Mouse (Mus musculus): ENCODE measurements around the gene Ciao2a.

Gene Ciao2a

GRCm38 (mm10) chr9:66119498-66119897, 6.9 kb upstream of the Ciao2a start:
- in situ Hi-C loops (cut with MboI; ENCODE audit: low sequenced_read_pairs), result no loop called here

GRCm38 (mm10) chr9:66120106-66120505, 6.3 kb upstream of the Ciao2a start:
- in situ Hi-C loops (cut with MboI; ENCODE audit: low sequenced_read_pairs), result no loop called here

- in situ Hi-C loops (cut with MboI; ENCODE audit: low sequenced_read_pairs), result no loop called here
Measured at GRCm38 (mm10) chr9:66120945-66121344, 5.5 kb upstream of the Ciao2a start.

- in situ Hi-C loops (cut with MboI; ENCODE audit: low sequenced_read_pairs), result no loop called here
Measured at GRCm38 (mm10) chr9:66121421-66121820, 5.0 kb upstream of the Ciao2a start.

GRCm38 (mm10) chr9:66123648-66124047, 2.8 kb upstream of the Ciao2a start:
- in situ Hi-C loops (cut with MboI; ENCODE audit: low sequenced_read_pairs), result no loop called here

- in situ Hi-C loops (cut with MboI; ENCODE audit: low sequenced_read_pairs), result no loop called here
Measured at GRCm38 (mm10) chr9:66124111-66124531, 2.3 kb upstream of the Ciao2a start.

- in situ Hi-C loops (cut with MboI; ENCODE audit: low sequenced_read_pairs), result loop anchor here (25.0 kb wide), 2 partner anchors 337 to 662 kb away; partner anchors contain the start of genes Aph1b and Gm10647
Measured at GRCm38 (mm10) chr9:66124681-66125542, 1.5 kb upstream of the Ciao2a start.

- in situ Hi-C loops (cut with MboI; ENCODE audit: low sequenced_read_pairs), result loop anchor here (25.0 kb wide), 2 partner anchors 337 to 662 kb away; partner anchors contain the start of genes Aph1b and Gm10647
Measured at GRCm38 (mm10) chr9:66125543-66126455, 612 bp upstream of the Ciao2a start.

GRCm38 (mm10) chr9:66127193-66127546, 759 bp downstream of the Ciao2a start:
- in situ Hi-C loops (cut with MboI; ENCODE audit: low sequenced_read_pairs), result loop anchor here (25.0 kb wide), 2 partner anchors 335 to 660 kb away; partner anchors contain the start of genes Aph1b and Gm10647

GRCm38 (mm10) chr9:66127884-66128283, 1.5 kb downstream of the Ciao2a start:
- in situ Hi-C loops (cut with MboI; ENCODE audit: low sequenced_read_pairs), result loop anchor here (25.0 kb wide), 2 partner anchors 334 to 659 kb away; partner anchors contain the start of genes Aph1b and Gm10647

- in situ Hi-C loops (cut with MboI; ENCODE audit: low sequenced_read_pairs), result loop anchor here (25.0 kb wide), 2 partner anchors 331 to 656 kb away; partner anchors contain the start of genes Aph1b and Gm10647
Measured at GRCm38 (mm10) chr9:66131466-66131865, 5.1 kb downstream of the Ciao2a start.

GRCm38 (mm10) chr9:66135967-66136366, 9.6 kb downstream of the Ciao2a start:
- in situ Hi-C loops (cut with MboI; ENCODE audit: low sequenced_read_pairs), result loop anchor here (25.0 kb wide), 2 partner anchors 326 to 651 kb away; partner anchors contain the start of genes Aph1b and Gm10647

GRCm38 (mm10) chr9:66138193-66138592, 11.8 kb downstream of the Ciao2a start:
- in situ Hi-C loops (cut with MboI; ENCODE audit: low sequenced_read_pairs), result loop anchor here (25.0 kb wide), 2 partner anchors 324 to 649 kb away; partner anchors contain the start of genes Aph1b and Gm10647

GRCm38 (mm10) chr9:66142265-66142664, 15.9 kb downstream of the Ciao2a start:
- in situ Hi-C loops (cut with MboI; ENCODE audit: low sequenced_read_pairs), result loop anchor here (25.0 kb wide), 2 partner anchors 320 to 645 kb away; partner anchors contain the start of genes Aph1b and Gm10647

GRCm38 (mm10) chr9:66144248-66144647, 17.8 kb downstream of the Ciao2a start:
- in situ Hi-C loops (cut with MboI; ENCODE audit: low sequenced_read_pairs), result loop anchor here (25.0 kb wide), 2 partner anchors 318 to 643 kb away; partner anchors contain the start of genes Aph1b and Gm10647

- in situ Hi-C loops (cut with MboI; ENCODE audit: low sequenced_read_pairs), result loop anchor here (25.0 kb wide), 2 partner anchors 316 to 641 kb away; partner anchors contain the start of genes Aph1b and Gm10647
Measured at GRCm38 (mm10) chr9:66146141-66146540, 19.7 kb downstream of the Ciao2a start.

- in situ Hi-C loops (cut with MboI; ENCODE audit: low sequenced_read_pairs), result no loop called here
Measured at GRCm38 (mm10) chr9:66152011-66152410, 25.6 kb downstream of the Ciao2a start.

- in situ Hi-C loops (cut with MboI; ENCODE audit: low sequenced_read_pairs), result no loop called here
Measured at GRCm38 (mm10) chr9:66153594-66153993, 27.2 kb downstream of the Ciao2a start.

- in situ Hi-C loops (cut with MboI; ENCODE audit: low sequenced_read_pairs), result no loop called here
Measured at GRCm38 (mm10) chr9:66154013-66154412, 27.6 kb downstream of the Ciao2a start.

- in situ Hi-C loops (cut with MboI; ENCODE audit: low sequenced_read_pairs), result no loop called here
Measured at GRCm38 (mm10) chr9:66155534-66155933, 29.1 kb downstream of the Ciao2a start.

All from CH12F3 (cell line).